Mouse (Mus musculus): Measurements from ENCODE around the gene Pdzrn4. TPM values are rescaled to one million over a fixed set of nuclear protein-coding genes. Genes with fewer than 3 reads are reported as not detected.

Pdzrn4 gene
- polyA plus RNA-seq, 1 experiment from 2014 or later = 1.8 TPM

- Histone ChIP-seq H3K4me2 (no peak overlapping the region), H3K36me3 (ENCODE audit: insufficient read depth) (no peaks in the 10 kb centered on the region), H3K9ac (no peak overlapping the region), H3K27ac (ENCODE audit: low read depth) (no peak overlapping the region), H3K4me1 (ENCODE audit: insufficient read depth) (peaks cover 11% of the 10 kb centered on the region; the same call in 1 of the 2 replicates), H3K27me3 (ENCODE audit: insufficient read depth, low read length) (no peaks in the 10 kb centered on the region), H3K4me3 (ENCODE audit: low read depth, low read length) (no peak overlapping the region), H3K9me3 (ENCODE audit: low read depth, low read length) (no peaks in the 10 kb centered on the region)
- WGBS = 42% methylated on average over 5 of the region's 5 CpGs
- ATAC-seq (ENCODE audit: insufficient read depth) (no peak), DNase-seq (peak; percentile 69)
- no peak for TF ChIP-seq CTCF (IDR thresholded peaks at IDR 0.05; ENCODE audit: low read depth)
Observed at GRCm38 (mm10) chr15:92558592-92558991, 161.9 kb downstream of the Pdzrn4 start.

DNA sequence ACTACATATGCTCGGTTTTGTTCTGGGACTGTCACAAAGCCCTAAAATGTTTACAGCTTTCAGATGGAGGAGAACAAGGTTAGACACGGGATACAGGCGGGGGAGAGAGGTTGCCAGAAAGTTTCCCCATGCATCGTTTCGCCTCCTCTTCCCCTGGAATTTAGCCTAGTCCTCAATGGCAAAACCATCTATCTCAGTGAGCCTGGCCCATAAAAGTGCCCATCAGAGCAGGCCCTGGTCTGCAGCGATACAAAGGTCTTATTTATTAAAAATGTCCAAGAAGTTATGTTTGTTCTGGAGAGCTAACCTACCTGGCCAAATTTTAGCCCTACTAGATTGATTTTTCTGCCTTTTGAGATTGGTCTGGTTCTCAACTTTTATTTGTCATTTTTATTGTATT is 165.5 kb downstream of the Pdzrn4 start:
- H3K36me3 ChIP-seq (ENCODE audit: insufficient read depth) = no peaks in the 10 kb centered on the region
- no peak overlapping the region for H3K27ac ChIP-seq (ENCODE audit: low read depth)
- no peak overlapping the region for H3K4me2 ChIP-seq
- H3K4me1 ChIP-seq (ENCODE audit: insufficient read depth) = 0 out of 2 replicates have a peak, but pooled peaks cover 3% of the 10 kb centered on the region
- 79% methylated on average over 6 of the region's 6 CpGs for WGBS
- no peak for TF ChIP-seq CTCF (IDR thresholded peaks at IDR 0.05; ENCODE audit: low read depth)
- H3K9ac ChIP-seq = no peak overlapping the region
- H3K4me3 ChIP-seq (ENCODE audit: low read depth, low read length) = no peak overlapping the region
- H3K9me3 ChIP-seq (ENCODE audit: low read depth, low read length) = no peaks in the 10 kb centered on the region
- H3K27me3 ChIP-seq (ENCODE audit: insufficient read depth, low read length) = no peaks in the 10 kb centered on the region
- ATAC-seq (ENCODE audit: insufficient read depth) (no peak), DNase-seq (no peak)

GRCm38 (mm10) chr15:92563576-92563975 is 166.9 kb downstream of the Pdzrn4 start:
- no peak overlapping the region for H3K9ac ChIP-seq
- no peaks in the 10 kb centered on the region for H3K36me3 ChIP-seq (ENCODE audit: insufficient read depth)
- 75% methylated on average over 2 of the region's 2 CpGs for WGBS
- H3K4me1 ChIP-seq (ENCODE audit: insufficient read depth) = 0 out of 2 replicates have a peak, but pooled peaks cover under 1% of the 10 kb centered on the region
- H3K27me3 ChIP-seq (ENCODE audit: insufficient read depth, low read length) = no peaks in the 10 kb centered on the region
- no peak for TF ChIP-seq CTCF (IDR thresholded peaks at IDR 0.05; ENCODE audit: low read depth)
- no peak overlapping the region for H3K27ac ChIP-seq (ENCODE audit: low read depth)
- ATAC-seq (ENCODE audit: insufficient read depth) (no peak), DNase-seq (no peak)
- H3K9me3 ChIP-seq (ENCODE audit: low read depth, low read length) = no peaks in the 10 kb centered on the region
- H3K4me3 ChIP-seq (ENCODE audit: low read depth, low read length) = no peak overlapping the region
- H3K4me2 ChIP-seq = no peak overlapping the region

- Histone ChIP-seq H3K27me3 (ENCODE audit: insufficient read depth, low read length) (no peaks in the 10 kb centered on the region), H3K36me3 (ENCODE audit: insufficient read depth) (no peaks in the 10 kb centered on the region), H3K27ac (ENCODE audit: low read depth) (no peak overlapping the region), H3K4me3 (ENCODE audit: low read depth, low read length) (no peak overlapping the region), H3K4me1 (ENCODE audit: insufficient read depth) (no peaks in the 10 kb centered on the region), H3K9ac (no peak overlapping the region), H3K9me3 (ENCODE audit: low read depth, low read length) (no peaks in the 10 kb centered on the region), H3K4me2 (no peak overlapping the region)
- ATAC-seq (ENCODE audit: insufficient read depth) = no peak
- 80% methylated on average over 3 of the region's 3 CpGs for WGBS
- DNase-seq = no peak
- TF ChIP-seq CTCF (IDR thresholded peaks at IDR 0.05; ENCODE audit: low read depth) = no peak
Observed at GRCm38 (mm10) chr15:92570526-92571243, 174.0 kb downstream of the Pdzrn4 start.

GRCm38 (mm10) chr15:92571244-92571539 is 174.5 kb downstream of the Pdzrn4 start:
- TF ChIP-seq CTCF (IDR thresholded peaks at IDR 0.05; ENCODE audit: low read depth) = no peak
- ATAC-seq (ENCODE audit: insufficient read depth) (no peak), DNase-seq (no peak)
- Histone ChIP-seq H3K27ac (ENCODE audit: low read depth) (no peak overlapping the region), H3K27me3 (ENCODE audit: insufficient read depth, low read length) (no peaks in the 10 kb centered on the region), H3K36me3 (ENCODE audit: insufficient read depth) (no peaks in the 10 kb centered on the region), H3K4me1 (ENCODE audit: insufficient read depth) (no peaks in the 10 kb centered on the region), H3K9me3 (ENCODE audit: low read depth, low read length) (no peaks in the 10 kb centered on the region), H3K4me2 (no peak overlapping the region), H3K4me3 (ENCODE audit: low read depth, low read length) (no peak overlapping the region), H3K9ac (no peak overlapping the region)
- 47% methylated on average over 5 of the region's 5 CpGs for WGBS

DNA sequence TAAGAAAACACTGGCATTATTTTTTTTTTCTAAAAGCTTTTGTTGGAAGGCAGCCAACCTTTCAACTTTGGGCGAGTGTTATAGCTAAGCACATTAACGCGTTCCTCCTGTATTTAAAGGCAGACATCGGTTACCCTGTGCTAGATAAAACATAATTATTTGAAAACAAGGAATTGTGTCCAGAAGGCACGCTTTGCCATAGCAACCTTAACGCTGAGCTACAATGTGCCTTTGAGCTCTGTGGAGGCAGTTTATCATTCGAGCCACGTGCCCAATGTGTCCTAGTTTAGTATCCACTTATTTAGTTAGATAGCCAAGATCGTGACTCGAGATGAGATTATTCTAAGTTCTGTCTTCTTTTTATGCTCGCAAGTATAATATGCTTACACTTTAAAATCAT is 180.8 kb downstream of the Pdzrn4 start:
- Histone ChIP-seq H3K4me3 (ENCODE audit: low read depth, low read length) (no peak overlapping the region), H3K4me1 (ENCODE audit: insufficient read depth) (peaks cover 4% of the 10 kb centered on the region; the same call in 1 of the 2 replicates), H3K27me3 (ENCODE audit: insufficient read depth, low read length) (no peaks in the 10 kb centered on the region), H3K27ac (ENCODE audit: low read depth) (no peak overlapping the region), H3K4me2 (no peak overlapping the region), H3K9ac (no peak overlapping the region), H3K9me3 (ENCODE audit: low read depth, low read length) (no peaks in the 10 kb centered on the region), H3K36me3 (ENCODE audit: insufficient read depth) (no peaks in the 10 kb centered on the region)
- no peak for ATAC-seq (ENCODE audit: insufficient read depth)
- TF ChIP-seq CTCF (IDR thresholded peaks at IDR 0.05; ENCODE audit: low read depth) = no peak
- 41% methylated on average over 11 of the region's 11 CpGs for WGBS
- peak; percentile 53 for DNase-seq

DNA sequence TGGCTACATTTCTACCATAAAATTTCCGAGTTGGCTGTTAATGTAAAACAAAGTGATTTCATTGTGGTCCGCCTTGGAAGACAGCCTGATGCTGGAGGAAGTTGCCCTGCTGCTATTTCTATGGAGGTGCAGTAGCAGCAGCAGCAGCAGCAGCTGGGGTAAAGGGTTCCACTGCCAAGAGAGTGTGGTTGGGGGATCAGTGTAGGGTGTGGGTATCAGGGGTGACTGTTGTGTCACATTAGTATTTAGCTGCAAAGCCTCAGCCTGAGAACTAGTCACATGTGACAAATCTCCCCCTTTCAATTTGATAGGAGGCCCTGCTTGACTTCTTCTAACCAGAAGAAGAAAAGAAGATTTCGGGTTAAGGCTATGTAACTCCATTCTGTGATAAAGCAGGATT is 183.5 kb downstream of the Pdzrn4 start:
- H3K36me3 ChIP-seq (ENCODE audit: insufficient read depth) = no peaks in the 10 kb centered on the region
- WGBS = 54% methylated on average over 3 of the region's 3 CpGs
- H3K27me3 ChIP-seq (ENCODE audit: insufficient read depth, low read length) = no peaks in the 10 kb centered on the region
- no peak overlapping the region for H3K4me3 ChIP-seq (ENCODE audit: low read depth, low read length)
- peaks cover 4% of the 10 kb centered on the region; the same call in 1 of the 2 replicates for H3K4me1 ChIP-seq (ENCODE audit: insufficient read depth)
- TF ChIP-seq CTCF (IDR thresholded peaks at IDR 0.05; ENCODE audit: low read depth) = no peak
- H3K4me2 ChIP-seq = no peak overlapping the region
- no peak overlapping the region for H3K27ac ChIP-seq (ENCODE audit: low read depth)
- no peaks in the 10 kb centered on the region for H3K9me3 ChIP-seq (ENCODE audit: low read depth, low read length)
- DNase-seq = peak; percentile 17
- H3K9ac ChIP-seq = no peak overlapping the region
- no peak for ATAC-seq (ENCODE audit: insufficient read depth)
